Mouse (Mus musculus): ENCODE measurements at regions not wholly inside any gene's neighbourhood (a gene's known extent, or its start where the extent isn't known, plus 50 kb on each side); places are given as distances from the start of the nearest gene placed in this dataset.

DNA sequence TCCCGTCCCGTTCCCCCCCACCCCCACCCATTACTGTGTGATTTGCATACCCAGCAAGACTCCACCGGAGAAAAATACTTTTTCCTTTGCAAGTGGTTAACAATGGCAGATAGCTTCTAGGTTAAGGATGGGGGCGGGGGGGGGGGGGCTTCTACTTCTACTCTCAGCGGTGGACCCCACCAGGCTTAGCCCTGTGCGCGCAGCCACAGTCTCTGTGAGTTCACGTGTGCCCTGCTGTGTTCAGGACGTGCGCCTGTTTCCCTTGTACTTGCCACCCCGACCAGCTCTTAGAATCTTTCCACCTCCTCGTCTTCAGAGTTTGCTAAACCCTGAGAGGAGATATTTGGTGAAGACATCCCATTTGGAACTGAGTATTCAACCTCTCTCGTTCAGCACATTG, 86.9 kb downstream of the Inhbb start:
- Histone ChIP-seq H3K4me2 (replicated peaks) (no peak overlapping the region), H3K27me3 (peaks cover 9% of the 10 kb centered on the region; the same call in 1 of the 2 replicates), H3K36me3 (no peaks in the 10 kb centered on the region), H3K4me3 (no peak overlapping the region), H3K9ac (no peak overlapping the region), H3K9me3 (no peaks in the 10 kb centered on the region), H3K27ac (no peak overlapping the region), H3K4me1 (no peaks in the 10 kb centered on the region)
- WGBS: 32% methylated on average over 12 of the region's 13 CpGs
- ATAC-seq (ENCODE audit: insufficient number of reproducible peaks, insufficient read depth, low FRiP score, low TSS enrichment): no peak

DNA sequence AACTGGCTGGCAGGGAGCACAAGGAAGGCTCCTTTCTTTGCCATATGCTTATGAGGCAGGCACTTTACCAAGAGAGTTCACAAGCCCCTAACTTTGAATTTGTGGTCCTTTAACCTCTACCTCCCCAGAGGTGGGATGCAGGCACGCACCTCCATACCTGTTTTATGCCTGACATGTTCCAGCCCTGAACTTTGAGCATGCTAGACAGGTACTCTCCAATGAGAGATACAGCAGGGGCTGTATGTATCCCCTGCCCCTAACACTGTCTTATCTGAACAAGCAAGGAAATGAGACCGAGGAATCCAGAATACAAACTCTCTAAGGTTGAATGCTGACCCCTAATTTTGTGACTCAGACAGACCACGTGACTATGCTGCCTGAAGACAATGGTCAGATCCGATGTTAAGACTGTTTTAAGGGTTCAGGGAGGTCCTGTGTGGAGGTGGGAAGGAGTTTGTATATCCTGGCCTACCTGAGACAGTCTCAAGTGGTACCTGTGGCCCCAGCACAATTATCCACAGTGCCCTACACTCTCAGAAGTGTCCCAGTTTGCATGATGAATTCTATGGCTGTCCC, 91.2 kb downstream of the Inhbb start:
- H3K4me3 ChIP-seq: no peak overlapping the region
- H3K36me3 ChIP-seq: no peaks in the 10 kb centered on the region
- H3K4me1 ChIP-seq: peaks cover 12% of the 10 kb centered on the region
- 66% methylated on average over 4 of the region's 4 CpGs for WGBS
- no peaks in the 10 kb centered on the region for H3K9me3 ChIP-seq
- H3K27me3 ChIP-seq: peaks cover 23% of the 10 kb centered on the region
- H3K4me2 ChIP-seq (replicated peaks): no peak overlapping the region
- no peak overlapping the region for H3K9ac ChIP-seq
- no peak overlapping the region for H3K27ac ChIP-seq
- ATAC-seq (ENCODE audit: insufficient number of reproducible peaks, insufficient read depth, low FRiP score, low TSS enrichment): no peak

DNA sequence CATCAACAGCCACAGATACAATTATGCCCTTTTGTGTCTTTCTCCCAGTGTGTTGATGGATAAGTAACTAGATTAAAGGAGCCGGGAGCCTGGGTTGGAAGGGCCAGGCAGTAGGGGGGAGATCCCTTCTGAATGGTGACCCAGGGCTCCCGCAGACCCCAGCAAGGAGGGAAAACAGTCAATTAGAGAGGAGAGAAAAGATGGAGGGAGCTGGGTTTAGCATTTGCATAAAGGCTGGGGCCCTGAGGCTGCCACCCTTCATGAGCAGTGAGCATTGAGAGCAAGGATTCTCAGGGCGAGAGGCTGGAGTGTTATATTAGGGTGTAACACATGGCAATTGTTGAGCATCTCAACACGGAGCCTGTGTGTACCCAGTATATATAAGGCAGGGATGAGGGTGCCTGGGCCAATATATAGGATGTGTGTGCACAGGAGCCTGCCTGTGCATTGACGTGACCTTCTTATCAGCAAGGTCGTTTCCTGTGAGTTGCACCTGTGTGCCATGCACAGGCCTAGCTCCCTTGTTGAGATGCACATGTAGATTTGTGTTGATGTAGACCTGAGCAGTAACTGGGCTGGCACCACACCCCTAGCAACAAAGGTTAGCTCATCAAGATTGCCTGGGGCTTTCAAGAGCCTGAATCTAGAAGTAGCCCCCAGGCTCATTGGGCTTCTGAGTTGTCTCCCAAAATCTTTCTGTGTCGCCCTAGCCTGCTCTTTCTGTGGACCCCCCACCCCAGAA, 92.2 kb downstream of the Inhbb start:
- Histone ChIP-seq H3K4me1 (peaks cover 12% of the 10 kb centered on the region), H3K9me3 (no peaks in the 10 kb centered on the region), H3K4me2 (replicated peaks) (no peak overlapping the region), H3K36me3 (no peaks in the 10 kb centered on the region), H3K27ac (no peak overlapping the region), H3K9ac (no peak overlapping the region), H3K4me3 (no peak overlapping the region), H3K27me3 (peaks cover 23% of the 10 kb centered on the region)
- ATAC-seq (ENCODE audit: insufficient number of reproducible peaks, insufficient read depth, low FRiP score, low TSS enrichment): no peak
- WGBS: 38% methylated on average over 7 of the region's 7 CpGs

DNA sequence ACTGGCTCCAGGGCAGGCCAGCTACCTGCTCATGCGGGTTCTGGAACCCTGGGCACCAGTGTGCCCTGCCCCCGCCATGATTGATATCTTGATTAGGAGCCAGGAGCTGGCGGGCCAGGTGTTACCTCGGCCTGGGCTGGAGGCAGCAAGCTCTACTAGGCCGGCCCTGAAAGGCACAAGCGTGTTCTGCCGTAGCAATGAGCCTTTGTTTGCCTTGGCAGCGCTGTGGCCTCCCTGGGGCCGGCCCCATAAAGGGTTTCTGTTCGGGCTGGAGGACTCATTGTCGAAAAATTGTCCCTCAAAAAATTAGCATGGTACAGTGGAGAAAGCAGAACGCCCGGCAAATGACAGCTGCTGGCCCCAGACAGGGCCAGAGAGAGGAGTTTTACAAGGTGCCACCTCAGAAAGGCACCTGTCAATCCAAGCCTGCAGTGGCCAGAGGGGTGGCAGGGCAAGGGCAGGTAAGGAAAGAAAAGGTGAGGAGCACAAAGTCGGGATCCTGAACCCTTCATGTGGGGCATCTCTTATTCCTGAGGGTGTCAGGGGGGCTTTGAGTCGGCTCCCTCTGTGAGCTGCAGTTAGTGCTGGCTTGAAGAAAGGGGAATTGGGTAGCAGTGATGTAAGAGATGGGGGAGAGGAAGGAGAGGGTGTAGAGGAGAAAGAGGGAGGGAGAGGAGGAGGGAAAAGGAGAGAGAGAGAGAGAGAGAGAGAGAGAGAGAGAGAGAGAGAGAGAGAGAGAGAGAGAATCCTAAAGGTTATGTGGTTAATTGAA, 92.9 kb downstream of the Inhbb start:
- peak; percentile 43; the same call in 1 of the 2 replicates for ATAC-seq (ENCODE audit: insufficient number of reproducible peaks, insufficient read depth, low FRiP score, low TSS enrichment)
- Histone ChIP-seq H3K9ac (no peak overlapping the region), H3K4me2 (replicated peaks) (no peak overlapping the region), H3K4me3 (no peak overlapping the region), H3K27me3 (peaks cover 23% of the 10 kb centered on the region), H3K36me3 (no peaks in the 10 kb centered on the region), H3K9me3 (no peaks in the 10 kb centered on the region), H3K4me1 (peaks cover 12% of the 10 kb centered on the region), H3K27ac (no peak overlapping the region; the same call in 1 of the 2 replicates)
- 7% methylated on average over 15 of the region's 15 CpGs for WGBS

DNA sequence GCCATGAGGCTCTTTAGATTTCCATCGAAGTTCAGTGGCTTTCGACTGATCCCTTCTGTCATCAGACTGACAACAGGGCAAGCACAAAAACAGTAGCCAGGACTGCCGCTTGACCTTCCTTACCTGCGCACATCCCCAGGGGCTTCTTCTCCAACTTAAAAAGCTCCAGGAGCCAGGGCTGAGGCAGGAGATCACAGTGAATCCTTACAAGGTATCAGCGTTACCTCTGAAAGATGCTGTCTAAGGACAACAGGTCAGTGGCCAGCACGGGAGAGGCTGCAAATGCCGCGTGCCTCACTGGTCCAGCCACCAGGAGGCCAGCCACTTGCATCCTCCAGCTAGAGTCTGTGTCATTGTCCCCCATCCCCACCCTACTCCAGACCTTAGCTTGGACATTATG, 97.5 kb downstream of the Inhbb start:
- H3K4me3 ChIP-seq: no peak overlapping the region
- no peak overlapping the region for H3K27ac ChIP-seq
- no peak for ATAC-seq (ENCODE audit: insufficient number of reproducible peaks, insufficient read depth, low FRiP score, low TSS enrichment)
- peaks cover 11% of the 10 kb centered on the region for H3K27me3 ChIP-seq
- H3K4me2 ChIP-seq (replicated peaks): no peak overlapping the region
- H3K36me3 ChIP-seq: no peaks in the 10 kb centered on the region
- WGBS: 66% methylated on average over 8 of the region's 8 CpGs
- H3K9me3 ChIP-seq: no peaks in the 10 kb centered on the region
- no peak overlapping the region for H3K9ac ChIP-seq
- H3K4me1 ChIP-seq: peaks cover 9% of the 10 kb centered on the region

DNA sequence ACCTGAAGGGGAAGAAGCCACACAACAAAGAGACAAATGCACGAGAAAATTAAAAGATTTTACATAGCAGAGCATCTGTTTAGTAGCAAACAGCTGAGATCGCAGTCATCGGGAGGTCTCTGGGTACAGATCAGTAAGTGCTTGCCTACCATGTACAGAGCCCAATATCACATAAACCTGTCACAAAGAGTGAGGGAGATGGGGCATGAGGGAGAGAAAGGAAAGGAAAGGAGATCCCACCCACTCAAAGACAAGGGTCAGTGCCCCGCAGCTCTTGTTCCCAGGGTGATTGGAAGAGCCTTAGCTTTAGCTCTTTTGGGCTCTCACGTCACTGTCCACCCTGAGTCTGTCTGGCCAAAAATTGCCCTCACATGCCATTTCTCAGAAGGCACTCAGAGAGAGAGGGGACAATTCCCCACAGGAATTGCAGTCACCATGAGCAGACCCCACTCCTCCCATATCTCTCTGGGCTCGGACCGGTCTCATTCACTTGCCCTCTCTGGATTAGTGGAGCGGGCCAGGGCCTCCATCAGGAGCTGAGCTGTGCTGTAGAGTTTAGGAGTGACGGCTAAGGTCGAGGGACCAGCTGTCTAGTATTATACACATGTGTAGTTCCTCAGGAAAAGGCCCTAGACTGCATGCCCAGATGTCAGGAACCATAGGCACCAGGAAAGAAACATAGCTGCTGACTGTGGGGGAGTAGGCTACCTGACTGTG, 99.6 kb downstream of the Inhbb start:
- no peak for ATAC-seq (ENCODE audit: insufficient number of reproducible peaks, insufficient read depth, low FRiP score, low TSS enrichment)
- 76% methylated on average over 10 of the region's 10 CpGs for WGBS

DNA sequence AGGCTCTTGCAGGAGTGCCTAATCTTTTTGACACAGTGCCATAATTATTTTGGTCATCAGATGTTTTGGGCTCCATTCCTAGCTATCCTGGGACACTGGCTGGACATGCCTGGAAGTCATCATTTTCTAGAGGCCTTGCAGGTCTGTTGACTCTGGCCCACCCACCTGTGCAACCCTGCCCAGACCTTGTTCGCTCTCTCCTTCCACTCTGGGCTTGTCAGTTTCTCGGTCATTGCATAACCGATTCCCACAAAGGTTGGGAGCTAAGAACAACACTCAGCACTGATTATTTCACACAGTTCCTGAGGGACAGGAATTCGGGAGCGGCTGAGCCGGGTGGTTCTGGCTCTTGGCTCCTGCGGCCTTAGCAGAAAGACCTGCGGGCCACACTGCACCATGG, 100.2 kb downstream of the Inhbb start:
- no peak for ATAC-seq (ENCODE audit: insufficient number of reproducible peaks, insufficient read depth, low FRiP score, low TSS enrichment)
- H3K36me3 ChIP-seq: no peaks in the 10 kb centered on the region
- H3K27ac ChIP-seq: no peak overlapping the region
- H3K4me2 ChIP-seq (replicated peaks): no peak overlapping the region
- no peaks in the 10 kb centered on the region for H3K4me1 ChIP-seq
- 83% methylated on average over 8 of the region's 8 CpGs for WGBS
- no peaks in the 10 kb centered on the region for H3K27me3 ChIP-seq
- H3K9me3 ChIP-seq: no peaks in the 10 kb centered on the region
- H3K4me3 ChIP-seq: no peak overlapping the region
- no peak overlapping the region for H3K9ac ChIP-seq

More for the DNA sequence above, 99.6 kb downstream of the Inhbb start:
- Histone ChIP-seq H3K27ac (no peak overlapping the region), H3K4me3 (no peak overlapping the region), H3K4me2 (replicated peaks) (no peak overlapping the region), H3K9me3 (no peaks in the 10 kb centered on the region), H3K9ac (no peak overlapping the region), H3K27me3 (no peaks in the 10 kb centered on the region), H3K36me3 (no peaks in the 10 kb centered on the region), H3K4me1 (no peaks in the 10 kb centered on the region)

DNA sequence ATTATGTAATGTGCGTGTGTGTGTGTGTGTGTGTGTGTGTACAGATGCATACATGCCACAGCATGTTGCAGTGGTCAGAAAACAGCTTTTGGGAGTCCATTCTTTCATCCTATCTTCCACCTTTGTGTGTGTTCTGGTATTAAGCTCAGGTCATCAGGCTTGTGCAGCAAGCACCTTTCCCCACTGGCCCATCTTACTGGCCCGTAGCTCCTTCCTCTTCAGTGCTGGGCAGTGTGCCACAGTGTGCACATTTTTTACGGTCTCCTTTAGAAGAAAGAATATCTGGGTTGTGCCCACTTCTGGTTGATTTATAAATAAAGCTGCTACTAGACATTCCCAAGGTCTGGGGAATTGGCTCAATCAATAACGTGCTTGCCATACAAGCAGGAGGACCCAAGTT, 105.0 kb downstream of the Inhbb start:
- Histone ChIP-seq H3K9me3 (no peaks in the 10 kb centered on the region), H3K27me3 (no peaks in the 10 kb centered on the region), H3K36me3 (no peaks in the 10 kb centered on the region), H3K4me3 (no peak overlapping the region), H3K9ac (no peak overlapping the region), H3K27ac (no peak overlapping the region), H3K4me1 (no peaks in the 10 kb centered on the region), H3K4me2 (replicated peaks) (no peak overlapping the region)
- 88% methylated on average over 4 of the region's 4 CpGs for WGBS
- ATAC-seq (ENCODE audit: insufficient number of reproducible peaks, insufficient read depth, low FRiP score, low TSS enrichment): no peak

DNA sequence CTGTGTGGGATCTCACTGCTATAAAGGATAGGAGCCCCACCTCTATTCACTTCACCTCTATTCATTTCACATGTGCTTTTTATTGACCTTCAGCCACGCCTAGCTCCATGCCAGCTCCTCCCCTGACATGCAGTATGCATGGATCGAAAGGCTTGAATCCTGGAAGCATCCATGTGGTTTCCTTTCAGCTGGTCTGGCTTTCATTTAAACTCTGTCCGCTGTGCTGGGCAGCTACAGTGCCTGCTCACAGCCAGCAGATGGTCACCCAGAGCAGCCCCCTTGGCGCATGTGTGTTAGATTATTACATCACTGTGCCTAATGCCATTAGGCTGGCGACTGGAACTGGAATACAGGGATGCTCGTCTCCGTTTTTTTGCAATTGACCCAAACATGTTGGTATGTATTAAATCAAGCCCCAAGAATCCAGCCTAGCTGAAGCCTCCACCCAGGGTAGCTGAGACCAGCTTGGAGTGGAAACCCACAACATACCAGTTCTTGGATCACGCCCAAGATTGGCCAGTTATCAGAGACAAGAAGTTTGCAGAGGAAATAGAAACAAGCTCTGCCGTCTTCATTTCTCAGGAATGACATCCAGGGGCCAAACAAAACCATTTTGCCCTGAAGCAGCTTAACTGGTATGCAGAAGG, 113.2 kb downstream of the Inhbb start:
- Histone ChIP-seq H3K9ac (no peak overlapping the region), H3K27ac (0 out of 2 replicates have a peak overlapping the region, but pooled peaks have one; percentile 43), H3K4me1 (peaks cover 10% of the 10 kb centered on the region; the same call in 1 of the 2 replicates), H3K9me3 (no peaks in the 10 kb centered on the region), H3K4me3 (no peak overlapping the region), H3K36me3 (no peaks in the 10 kb centered on the region), H3K4me2 (replicated peaks) (no peak overlapping the region), H3K27me3 (no peaks in the 10 kb centered on the region)
- 45% methylated on average over 9 of the region's 9 CpGs for WGBS
- ATAC-seq (ENCODE audit: insufficient number of reproducible peaks, insufficient read depth, low FRiP score, low TSS enrichment): 0 out of 2 replicates have a peak, but pooled peaks have one; percentile 78

DNA sequence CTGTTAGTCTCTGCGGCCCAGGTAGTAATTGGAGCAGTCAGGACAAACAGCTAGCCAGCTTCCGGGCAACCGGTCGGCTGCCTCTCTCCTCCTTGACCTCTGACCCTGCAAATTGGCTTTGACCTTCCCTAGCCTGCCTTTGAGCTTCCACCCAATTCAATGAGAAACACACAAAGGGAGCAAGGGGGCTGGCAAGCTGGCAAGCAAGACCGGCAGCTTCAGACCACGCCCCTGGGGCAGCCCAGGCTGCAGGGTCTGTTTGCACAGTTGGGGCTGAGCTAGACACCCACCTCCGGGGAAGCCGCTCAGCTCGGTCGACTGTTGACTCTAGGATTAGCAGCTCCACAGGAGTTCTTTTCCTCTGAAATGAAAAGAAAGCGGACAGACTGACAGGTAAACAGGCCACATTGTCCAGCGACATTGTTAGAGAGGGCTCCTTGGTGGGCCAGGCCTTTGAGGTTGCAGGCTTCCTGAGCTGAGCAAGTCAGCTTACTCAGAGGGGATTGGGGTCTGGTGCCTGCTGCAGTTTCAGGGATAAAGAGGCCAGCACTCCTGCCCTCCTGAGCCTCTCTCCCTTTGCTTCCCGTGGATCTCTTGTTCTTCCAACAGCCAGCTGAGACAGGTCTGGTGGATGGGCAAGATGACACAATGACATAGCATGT, 116.6 kb downstream of the Inhbb start:
- no peaks in the 10 kb centered on the region for H3K36me3 ChIP-seq
- no peaks in the 10 kb centered on the region for H3K27me3 ChIP-seq
- peaks cover 10% of the 10 kb centered on the region; the same call in 1 of the 2 replicates for H3K4me1 ChIP-seq
- H3K4me3 ChIP-seq: no peak overlapping the region
- H3K4me2 ChIP-seq (replicated peaks): no peak overlapping the region
- no peaks in the 10 kb centered on the region for H3K9me3 ChIP-seq
- 6% methylated on average over 13 of the region's 13 CpGs for WGBS
- no peak overlapping the region for H3K9ac ChIP-seq
- no peak overlapping the region for H3K27ac ChIP-seq
- no peak for ATAC-seq (ENCODE audit: insufficient number of reproducible peaks, insufficient read depth, low FRiP score, low TSS enrichment)

Measured in embryonic facial prominence, embryonic 12.5 days (tissue).